Mouse (Mus musculus): ENCODE results near the gene Deaf1.

Deaf1 gene

DNA sequence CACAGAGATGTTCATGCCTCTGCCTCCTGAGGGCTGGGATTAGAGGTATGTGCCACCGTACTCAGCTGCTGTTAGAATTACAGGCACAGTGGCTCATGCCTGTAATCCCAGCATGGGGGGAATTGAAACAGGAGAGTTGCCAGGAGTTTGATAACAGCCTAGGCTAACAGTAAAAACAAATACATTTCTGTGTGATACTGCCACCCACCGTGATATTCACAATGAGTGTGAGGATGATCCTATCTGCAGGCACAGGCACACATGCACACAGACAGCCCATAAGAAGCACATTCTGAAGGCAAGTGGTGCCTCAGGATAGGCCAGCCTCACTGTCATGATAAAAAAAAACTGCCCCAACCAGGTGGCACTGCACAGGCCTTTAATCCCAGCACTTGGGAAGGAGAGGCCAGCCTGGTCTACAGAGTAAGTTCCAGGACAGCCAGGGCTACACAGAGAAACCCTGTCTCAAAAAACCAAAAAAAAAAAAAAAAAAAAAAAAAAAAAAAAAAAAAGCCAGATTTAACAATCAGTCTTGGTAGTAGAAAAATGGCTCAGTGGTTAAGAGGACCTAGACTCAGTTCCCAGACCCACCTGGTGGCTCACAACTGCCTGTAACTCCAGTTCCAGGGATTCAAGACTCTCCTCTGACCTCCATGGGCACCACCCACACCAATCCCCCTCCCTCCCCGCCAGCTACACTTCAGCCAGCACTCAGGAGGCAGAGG is 29.4 kb downstream of the Deaf1 start:
- no peak for DNase-seq (ENCODE audit: low spot score in 2 of 2)

DNA sequence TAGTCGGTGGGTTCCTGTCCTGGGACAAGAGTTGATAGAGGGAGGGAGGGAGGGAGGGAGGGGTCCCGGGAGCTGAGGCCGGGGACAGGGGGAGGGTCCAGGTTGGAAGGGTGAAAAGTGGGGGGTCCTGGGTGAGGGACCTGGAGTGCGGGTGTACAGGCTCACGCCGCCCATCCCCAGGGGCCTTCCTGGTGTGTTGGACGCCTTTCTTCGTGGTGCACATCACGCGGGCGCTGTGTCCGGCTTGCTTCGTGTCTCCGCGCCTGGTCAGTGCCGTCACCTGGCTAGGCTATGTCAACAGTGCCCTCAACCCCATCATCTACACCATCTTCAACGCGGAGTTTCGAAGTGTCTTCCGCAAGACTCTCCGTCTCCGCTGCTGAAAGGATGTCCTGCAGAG is 33.0 kb downstream of the Deaf1 start:
- no peak for DNase-seq (ENCODE audit: low spot score in 2 of 2)

DNA sequence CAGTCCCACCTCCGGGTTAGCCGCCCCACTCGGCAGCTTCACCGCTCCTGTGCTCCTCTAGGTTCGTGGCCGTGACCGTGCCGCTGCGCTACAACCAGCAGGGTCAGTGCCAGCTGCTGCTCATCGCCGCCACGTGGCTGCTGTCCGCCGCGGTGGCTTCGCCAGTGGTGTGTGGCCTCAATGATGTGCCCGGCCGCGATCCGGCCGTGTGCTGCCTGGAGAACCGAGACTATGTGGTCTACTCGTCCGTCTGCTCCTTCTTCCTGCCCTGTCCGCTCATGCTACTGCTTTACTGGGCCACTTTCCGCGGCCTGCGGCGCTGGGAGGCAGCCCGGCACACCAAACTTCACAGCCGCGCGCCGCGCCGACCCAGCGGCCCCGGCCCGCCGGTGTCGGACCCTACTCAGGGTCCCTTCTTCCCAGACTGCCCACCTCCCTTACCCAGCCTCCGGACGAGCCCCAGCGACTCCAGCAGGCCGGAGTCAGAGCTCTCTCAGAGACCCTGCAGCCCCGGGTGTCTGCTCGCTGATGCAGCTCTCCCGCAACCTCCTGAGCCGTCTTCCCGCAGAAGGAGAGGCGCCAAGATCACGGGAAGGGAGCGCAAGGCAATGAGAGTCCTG is 33.5 kb downstream of the Deaf1 start:
- no peak for DNase-seq (ENCODE audit: low spot score in 2 of 2)

DNA sequence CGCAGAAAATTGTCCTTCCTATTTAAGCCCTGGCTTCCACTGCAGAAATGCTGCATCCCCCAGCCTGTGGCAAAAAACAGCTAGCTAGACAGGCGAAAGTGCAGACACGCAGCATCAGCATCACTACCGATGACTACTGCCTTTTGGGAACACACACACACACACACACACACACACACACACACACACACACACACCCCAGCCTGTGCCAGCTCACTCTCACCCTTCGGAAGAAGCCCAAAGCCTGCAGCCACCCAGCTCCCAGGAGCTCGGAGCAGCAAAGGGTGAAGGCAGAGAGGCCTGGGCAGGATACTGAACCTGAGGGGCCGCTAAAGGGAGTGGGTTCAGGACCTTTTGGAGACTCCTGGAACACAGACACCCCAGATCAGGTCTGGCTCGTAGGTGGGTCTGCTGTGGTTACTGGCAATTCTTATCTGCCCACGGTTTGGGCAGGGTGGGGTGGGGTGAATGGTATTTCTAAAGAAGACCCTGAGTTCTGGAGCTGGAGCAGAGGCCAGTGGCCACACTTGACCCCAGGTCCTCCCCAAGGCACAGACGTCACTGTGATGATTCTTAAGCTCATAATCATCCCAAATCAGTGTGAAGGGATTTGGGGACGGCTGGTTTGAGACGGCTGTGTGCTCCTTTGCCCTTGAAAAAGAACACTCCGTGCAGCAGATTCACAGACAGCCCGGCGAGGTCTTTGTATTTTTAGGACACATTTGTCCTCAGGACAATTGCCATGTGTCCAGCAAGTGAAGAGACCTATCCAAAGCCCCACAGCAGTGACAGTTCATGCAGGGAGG is 34.7 kb downstream of the Deaf1 start:
- no peak for DNase-seq (ENCODE audit: low spot score in 2 of 2)

DNA sequence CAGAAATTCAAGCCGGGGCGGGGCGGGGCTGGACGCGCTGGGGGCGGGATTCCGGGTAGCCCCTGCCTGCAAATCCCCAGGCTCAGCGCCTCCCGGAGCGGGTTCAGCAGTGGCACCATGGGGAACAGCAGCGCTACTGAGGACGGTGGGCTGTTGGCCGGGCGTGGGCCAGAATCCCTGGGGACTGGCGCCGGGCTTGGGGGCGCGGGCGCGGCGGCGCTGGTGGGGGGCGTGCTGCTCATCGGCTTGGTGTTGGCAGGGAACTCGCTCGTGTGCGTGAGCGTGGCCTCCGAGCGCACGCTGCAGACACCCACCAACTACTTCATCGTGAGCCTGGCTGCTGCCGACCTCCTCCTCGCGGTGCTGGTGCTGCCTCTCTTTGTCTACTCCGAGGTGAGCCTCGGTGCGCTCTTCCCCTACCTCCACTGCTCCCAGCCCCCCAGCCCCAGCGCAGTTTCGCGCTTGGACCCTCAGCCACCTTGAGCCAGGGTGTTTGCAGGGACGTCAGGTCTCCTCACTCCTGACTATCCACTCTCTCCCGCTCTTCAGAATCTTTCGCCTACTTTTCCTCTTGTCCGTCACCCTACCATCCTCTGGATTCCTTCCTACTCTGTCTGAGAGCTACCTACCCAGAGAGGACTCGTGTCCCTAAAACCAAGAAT is 35.4 kb downstream of the Deaf1 start, which contains the start of gene Drd4:
TSS of gene Drd4 (plus strand) at position 86 of the 662 bp plus-strand sequence.
- no peak for DNase-seq (ENCODE audit: low spot score in 2 of 2)

DNA sequence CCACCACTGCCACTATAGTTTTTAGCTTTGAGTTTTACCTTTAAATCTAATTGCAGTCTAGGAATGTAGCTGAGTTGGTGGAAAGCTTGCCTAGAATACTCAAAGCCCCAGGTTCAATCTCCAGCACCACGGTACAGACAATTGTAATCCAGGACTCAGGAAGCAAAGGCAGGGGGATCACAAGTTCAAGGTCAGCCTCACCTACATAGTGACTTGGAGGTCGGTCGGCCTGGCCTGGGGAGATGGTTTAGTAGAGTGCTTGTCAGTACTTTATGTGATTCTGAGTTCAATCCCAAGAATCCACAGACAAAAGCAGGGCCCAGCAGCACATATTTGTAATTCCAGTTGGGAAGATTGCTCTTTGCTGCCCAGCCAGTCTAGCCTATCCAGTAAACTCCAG is 39.4 kb downstream of the Deaf1 start:
- DNase-seq (ENCODE audit: low spot score in 2 of 2), result no peak

DNA sequence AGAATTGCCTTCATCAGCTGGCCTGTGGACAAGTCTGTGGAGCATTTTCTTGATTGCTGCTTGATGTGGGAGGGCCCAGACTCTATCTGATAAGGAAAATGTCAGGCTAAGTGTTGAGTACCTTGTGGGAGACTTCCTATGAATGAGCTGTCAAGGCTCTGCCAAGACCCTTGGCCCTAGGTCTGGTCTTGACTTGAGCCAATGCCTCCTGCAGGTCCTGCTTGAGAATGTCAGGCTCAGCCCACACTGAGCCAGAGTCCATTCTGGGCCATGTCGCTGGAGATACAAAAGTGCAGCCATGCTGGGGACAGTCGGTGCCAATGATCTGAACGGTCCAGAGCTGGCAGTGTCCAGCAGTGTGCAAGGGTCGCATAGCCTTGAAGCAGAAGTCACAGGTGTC is 44.7 kb downstream of the Deaf1 start:
- no peak for DNase-seq (ENCODE audit: low spot score in 2 of 2)

DNA sequence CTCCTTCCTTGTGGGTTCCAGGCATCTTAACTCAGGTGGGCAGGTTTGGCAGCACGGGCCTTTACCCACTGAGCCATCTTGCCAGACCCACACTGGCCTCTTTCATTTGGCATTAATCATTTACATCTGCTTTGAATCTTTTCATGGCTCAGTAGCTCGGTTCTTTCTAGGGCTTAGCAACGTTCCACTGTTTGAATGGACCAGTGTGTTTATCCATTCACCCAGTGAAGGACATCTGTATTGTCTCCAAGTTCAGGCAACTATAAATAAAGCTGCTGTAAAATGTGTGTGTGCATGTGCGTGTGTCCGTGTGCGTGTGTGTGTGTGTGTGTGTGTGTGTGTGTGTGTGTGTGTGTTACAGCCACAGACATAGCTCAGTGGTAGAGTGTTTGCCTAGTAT is 46.0 kb downstream of the Deaf1 start:
- DNase-seq (ENCODE audit: low spot score in 2 of 2), result no peak

DNA sequence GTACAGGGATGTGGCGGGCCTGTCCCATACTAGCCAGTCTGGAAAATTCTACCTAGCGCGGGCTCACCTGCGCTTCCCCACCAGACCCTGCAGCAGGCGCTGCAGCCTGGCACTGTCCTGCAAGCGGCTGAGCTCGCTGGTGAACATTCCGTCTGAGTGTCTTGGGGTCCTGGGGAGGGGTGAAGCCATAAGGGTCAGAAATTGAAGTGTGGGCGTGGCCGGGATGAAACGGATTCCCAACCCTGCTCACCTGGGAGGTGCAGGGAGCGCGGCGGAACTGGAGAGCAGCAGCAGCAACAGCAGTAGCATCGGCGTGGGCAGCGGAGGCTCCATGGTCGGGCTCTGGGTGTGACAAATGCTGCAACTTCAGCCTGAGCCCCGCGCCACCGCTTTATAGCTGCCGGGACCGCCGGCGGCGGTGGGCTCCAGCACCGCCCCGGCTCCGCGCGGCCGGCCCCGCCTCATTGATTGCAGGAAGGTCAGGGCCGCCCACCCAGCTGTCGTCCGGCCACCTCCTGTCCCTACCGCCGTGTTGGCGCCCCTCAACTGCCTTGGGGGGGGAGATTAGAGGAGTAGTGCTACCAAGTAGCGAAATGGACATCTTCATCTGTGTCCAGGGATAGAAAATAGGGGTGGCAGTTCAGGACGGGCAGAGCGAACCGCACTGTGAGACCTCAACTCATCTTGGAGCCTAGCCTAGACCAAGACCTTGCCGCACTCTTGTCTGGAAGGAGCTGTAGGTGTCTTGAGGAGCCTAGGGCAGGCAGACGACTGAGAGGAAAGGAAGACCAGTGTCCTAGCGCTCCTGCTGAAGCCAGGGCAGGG is 48.5 kb downstream of the Deaf1 start, which contains the start of gene Sct:
TSS of gene Sct (minus strand) at position 368 of the 825 bp plus-strand sequence.
- DNase-seq (ENCODE audit: low spot score in 2 of 2), result no peak

DNA sequence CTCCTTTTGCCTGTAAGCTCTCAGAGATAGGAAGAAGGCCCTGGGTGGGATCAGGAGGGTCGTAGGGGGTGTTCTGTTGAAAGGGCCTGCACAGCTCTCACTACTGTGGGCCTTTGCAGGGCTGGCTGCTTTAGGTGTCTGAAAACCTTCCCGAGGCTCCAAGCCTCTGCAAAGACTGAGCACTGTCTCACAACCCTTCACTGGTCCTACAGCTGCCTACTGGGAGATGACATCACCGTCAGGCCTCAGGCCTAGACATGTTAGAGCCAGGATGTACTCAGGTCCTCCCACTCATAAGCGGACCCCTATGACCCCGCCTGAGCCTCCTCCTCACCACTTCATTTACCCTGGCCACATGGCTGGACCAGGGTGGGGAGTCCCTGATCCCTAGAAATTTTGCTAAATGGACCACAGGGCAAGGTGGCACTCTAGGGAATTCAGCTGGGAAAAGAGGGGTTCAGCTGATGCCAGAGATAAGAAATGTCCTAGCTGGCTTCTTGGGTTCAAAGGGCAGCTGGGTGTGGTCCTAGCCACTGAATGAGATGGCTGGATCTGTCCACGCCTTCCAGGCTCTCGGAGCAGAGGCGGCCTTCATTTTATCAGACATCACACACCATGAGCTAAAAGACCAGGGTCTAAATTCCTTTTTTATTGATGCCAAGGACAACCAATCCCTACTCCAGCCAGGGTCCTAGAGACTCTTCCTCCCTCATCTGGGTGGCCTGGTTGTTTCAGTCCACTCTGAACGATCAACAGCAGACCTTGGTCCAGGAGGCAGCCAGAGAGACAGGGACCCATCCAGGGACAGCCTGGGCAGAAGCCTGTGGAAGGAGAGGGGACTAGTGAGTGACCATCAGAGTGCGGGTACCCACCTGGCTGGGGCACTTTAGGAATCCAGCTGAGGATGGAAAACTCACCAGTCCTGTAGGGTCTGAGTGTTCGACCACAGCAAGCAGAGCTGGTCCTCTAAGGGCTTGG is 49.5 kb downstream of the Deaf1 start:
- DNase-seq (ENCODE audit: low spot score in 2 of 2), result no peak

DNA sequence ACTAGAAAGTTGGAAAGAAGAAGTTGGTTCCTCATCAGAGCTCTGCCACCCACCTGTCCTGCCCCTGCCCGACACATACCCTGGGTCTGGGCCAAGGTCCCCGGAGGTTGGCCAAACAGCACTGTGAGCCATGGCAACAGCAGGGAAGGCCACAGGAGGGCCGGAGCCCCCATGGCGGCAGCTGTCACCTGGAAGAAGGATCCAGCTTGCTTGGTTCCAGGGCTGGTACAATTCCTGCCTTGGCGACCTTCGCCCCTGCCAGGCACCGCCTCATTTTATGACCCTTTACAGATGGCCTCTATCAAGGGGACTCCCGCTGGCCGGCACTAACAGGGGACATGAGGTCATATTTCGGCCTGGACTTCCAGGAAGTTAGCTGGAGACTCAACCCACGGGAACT is 50.9 kb downstream of the Deaf1 start, which contains the start of gene Cdhr5:
TSS of gene Cdhr5 (minus strand) at position 241 of the 400 bp plus-strand sequence.
- DNase-seq (ENCODE audit: low spot score in 2 of 2), result no peak

DNA sequence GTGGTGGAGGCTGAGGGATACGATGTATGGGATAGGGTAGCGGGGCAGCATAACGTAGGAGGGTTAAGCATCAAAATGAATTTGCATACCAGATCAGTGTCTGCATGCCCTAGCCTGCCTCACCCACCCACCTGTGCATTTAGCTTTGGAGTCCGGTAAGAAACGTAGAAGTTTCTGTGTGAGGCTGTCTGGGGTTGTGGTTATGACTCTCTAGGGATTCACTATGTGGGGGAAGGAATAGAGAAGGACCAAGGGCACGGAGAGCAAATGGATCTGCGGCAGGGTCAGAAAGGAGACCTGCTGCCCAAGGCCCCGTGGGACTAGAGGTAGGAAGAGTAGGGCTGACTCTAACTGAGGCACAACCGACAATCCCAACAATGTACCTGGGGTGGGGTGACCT is 52.1 kb downstream of the Deaf1 start:
- no peak for DNase-seq (ENCODE audit: low spot score in 2 of 2)

DNA sequence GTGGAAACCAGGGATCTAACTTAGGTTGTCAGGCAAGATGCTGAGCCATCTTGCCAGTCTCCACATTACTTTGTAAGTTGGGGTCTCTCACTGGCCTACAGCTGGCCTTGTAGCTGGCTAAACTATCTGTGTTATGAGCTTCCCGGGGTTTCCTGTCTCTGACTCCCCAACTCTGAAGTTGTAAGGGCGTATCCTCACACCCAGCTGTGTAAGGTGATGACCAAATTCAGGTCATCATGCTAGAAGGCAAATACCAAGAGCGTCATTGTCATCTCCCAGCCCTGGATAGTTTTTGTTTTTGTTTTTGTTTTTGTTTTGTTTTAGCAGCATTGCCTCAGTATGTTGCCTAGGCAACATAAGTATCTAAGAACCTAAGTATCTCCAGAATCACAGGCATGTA is 56.9 kb downstream of the Deaf1 start:
- no peak for DNase-seq (ENCODE audit: low spot score in 2 of 2)

DNA sequence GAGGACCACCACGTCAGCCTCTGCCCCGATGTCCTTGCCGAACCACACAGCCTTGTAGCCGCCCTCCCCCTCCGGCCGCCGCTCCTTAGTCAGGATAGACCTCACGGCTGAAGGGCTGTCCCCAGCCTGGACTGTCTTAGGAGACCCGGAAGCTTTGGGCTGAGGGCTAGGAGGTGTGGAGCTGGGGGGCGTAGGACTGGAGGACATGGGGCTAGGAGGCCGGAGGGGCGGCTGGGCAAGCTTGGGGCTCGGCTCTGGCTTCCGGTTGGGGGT is 58.3 kb downstream of the Deaf1 start:
- DNase-seq (ENCODE audit: low spot score in 2 of 2), result no peak

DNA sequence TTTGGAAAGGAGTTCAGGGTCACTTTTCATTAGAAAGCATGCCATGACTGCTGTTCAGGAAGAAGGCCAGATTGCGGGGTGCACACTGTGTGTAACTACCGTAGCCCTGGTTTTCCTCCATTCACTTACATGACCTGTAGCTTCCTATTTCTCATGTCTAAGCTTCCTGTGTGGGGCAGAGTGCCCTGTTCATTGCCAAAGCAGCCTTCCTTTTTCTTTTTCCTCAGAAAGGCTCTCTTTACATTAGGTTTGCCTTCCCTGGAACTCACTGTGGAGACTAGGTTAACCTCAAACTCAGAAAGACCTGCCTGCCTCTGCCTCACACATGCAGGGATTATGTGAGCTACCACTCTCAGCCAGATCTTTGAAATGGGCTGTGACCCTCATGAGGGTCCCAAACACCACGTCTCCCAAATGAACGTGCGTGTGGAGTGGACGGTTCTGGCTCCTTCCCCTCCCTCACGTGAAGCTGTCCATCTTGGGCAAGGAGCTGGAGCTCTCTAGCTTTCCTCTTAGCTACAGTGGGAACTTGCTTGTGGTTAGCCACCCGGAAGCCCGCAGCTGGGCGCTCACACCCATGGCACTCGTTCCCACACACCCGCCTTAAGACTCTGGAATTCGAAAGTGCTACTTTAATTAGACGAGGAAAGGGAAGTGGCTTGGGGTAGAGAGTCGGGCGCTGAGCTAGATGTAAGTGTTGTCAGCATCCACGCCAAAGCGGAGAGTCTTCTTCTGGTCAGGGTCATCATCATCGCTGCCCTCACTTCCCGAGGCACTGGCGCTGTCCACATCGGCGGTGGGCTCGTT is 58.8 kb downstream of the Deaf1 start:
- no peak for DNase-seq (ENCODE audit: low spot score in 2 of 2)

DNA sequence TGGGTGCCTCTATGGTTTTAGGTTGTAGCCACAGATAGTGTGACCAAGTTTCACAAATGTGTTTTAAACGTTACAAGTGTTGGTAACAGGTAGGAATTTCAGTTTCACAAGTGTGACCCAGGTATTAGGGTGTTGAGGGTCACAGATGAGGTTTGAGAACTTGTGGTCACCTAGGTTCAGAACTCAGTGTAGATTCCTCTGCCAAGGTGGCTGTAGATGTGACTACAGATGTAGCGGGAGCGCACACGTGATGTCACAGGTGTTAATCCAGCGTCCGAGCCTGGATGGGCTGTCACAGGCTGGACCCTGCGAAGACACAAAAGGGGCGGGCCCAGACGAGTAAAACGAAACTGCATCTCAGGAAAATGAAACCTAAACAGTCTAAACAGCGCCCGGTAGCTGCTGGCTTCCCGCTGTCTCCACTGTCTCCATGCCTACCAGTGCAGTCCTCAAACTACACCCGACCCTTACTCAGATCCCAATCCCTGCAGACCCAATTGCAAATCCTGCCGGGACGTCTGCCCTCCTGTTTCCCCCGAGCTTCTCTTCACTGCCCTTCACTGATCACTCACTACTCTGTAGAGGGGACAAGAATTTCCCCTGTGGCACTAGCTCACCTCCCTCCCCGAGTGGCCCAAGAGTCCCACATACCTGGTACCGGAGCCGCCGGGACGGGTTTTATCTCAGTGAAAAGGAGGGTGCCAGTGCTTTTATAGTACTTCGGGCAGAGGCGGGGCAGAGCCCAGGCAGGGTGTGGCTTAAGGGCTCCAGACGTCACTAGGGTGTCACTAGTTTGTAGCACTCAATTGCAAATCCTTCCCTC is 61.5 kb downstream of the Deaf1 start, which contains the start of gene Irf7:
TSS of gene Irf7 (minus strand) at position 743 of the 823 bp plus-strand sequence.
- DNase-seq (ENCODE audit: low spot score in 2 of 2), result no peak

DNA sequence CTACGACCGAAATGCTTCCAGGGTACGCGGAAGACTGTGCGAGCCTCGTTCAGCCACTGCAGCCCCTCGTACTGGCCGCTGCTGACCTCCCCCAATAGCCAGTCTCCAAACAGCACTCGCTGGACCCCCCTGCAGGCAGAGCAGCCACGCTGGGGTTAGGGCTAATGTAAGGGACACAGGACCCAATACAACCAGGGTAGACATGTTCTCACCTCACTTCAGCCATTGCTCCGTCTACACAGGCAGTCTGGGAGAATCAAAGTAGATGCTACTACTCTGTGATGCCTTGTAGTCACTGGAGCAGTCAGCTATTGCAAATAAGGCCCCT is 62.1 kb downstream of the Deaf1 start:
- no peak for DNase-seq (ENCODE audit: low spot score in 2 of 2)

DNA sequence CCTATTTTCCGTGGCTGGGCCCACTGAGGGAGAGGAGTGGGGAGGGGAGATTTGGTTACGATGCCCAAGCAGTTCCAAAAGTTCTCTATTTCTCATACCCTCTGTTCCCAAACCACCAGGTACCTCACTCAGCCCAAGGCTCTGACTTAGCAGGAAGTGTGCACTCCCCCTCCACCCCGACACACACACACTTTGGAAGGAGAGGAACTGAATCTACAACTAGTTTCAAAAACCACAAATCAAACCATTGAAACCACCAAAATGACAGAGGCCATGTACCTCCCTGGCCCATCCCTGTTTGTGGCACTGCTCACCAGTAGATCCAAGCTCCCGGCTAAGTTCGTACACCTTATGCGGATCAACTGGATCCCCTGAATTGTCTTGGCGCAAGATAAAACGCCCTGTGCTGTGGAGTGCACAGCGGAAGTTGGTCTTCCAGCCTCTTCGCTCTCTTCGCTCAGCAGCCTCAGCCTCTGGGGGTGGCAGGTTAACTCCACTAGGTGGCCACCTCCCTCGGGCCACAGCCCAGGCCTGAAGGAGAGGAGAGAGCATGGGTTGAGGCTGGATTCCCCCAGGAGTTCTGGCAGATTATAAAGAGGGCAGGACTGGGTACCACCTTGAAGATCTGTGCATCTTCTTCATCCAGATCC is 62.6 kb downstream of the Deaf1 start:
- DNase-seq (ENCODE audit: low spot score in 2 of 2), result no peak

Data from frontal cortex, postnatal 10 days (tissue).